Mouse (Mus musculus): ENCODE data around the gene Spdya. TPM values are rescaled to one million over a fixed set of nuclear protein-coding genes. Genes with fewer than 3 reads are reported as not detected.

The Spdya gene
- polyA plus RNA-seq (2014; fragmentation: Illumina TruSeq; extraction: RNeasy Lipid Tissue Mini Kit (QIAGEN cat#74804); ENCODE audit: insufficient read depth, low read depth, low replicate concordance), result 0.29 TPM

GRCm38 (mm10) chr17:71551757-71552451, at the start of gene Spdya:
Gene Spdya, plus strand, starts transcription at chr17:71552061.

DNA sequence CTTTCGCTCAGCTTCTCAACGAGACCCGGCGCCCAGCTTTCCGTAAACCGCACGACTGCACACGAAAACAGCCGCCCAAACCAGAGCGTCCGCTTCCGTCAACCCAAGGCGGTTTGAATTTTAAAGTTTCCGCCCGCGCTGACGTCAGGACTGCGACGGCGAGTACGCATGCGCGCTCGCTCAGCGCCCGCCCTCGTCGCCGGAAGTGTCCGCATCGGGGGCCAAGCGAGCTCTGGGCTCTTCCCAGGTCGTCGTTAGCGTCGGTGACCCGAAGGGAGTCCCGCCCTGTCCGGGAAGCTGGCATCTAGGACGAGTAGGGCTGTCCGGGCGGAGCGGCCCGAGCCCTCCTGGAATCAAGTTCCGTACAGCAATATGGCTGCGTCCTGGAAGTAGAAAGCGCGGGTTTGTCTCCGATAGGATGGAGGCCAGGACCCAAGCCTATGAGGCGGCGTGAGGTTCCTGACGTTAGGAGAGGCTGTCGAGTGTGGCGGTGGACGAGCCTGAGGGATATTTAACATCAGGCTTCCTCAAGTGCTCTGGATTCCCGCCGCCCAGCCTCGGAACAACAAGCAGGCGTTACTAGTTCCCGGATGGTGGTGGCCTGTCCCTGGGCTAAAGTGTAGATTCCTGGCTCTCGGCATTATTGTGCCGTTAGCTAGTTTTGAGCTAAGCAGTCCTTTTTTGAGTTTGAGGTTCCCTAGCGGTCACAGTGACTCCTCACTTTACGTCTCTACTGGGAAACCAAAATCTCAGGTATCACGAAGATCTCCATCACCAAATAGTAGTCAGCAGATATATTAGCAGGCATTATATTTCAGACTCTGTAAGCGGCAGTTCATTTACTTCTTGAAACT, 24.9 kb upstream of the Spdya start, which contains the start of gene Ndc80:
Ndc80 (minus strand) TSS at position 147 of the 854 bp plus-strand sequence.

DNA sequence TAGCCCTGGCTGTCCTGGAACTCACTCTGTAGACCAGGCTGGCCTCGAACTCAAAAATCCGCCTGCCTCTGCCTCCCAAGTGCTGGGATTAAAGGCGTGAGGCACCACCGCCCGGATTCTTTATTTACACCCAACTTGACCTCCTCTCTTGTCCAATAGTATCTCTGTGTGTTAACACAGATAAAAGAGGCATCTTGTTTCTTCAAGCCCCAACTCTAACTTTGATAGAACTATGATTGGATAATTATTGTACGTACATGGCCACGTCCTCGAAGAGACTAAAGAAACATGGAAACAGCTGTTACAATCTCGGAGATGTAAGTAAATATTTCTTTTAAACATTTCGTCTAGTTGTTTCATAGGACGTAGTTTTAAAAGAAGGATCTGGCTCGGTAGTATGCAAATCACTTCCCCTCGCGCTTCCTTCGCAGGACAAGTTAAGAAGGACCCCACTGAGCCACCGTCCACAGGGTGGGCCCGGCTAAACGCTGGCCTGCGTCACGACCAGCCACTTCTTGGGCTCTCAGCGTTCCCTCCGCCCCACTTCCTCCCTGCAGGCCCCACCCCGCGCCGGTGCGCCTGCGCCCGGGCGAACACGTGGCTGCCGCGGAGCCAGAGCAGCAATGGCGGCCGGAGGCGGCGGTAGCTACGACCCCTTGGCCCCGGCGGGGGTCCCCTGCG, 63.9 kb downstream of the Spdya start, which contains the start of gene Wdr43:
Wdr43 (plus strand) TSS at position 258 of the 681 bp plus-strand sequence.

Other genes with a start within 250 kb of the Spdya start
- gene Emilin2, start 240.1 kb upstream of the Spdya start, polyA plus RNA-seq (2014; fragmentation: Illumina TruSeq; extraction: RNeasy Lipid Tissue Mini Kit (QIAGEN cat#74804); ENCODE audit: insufficient read depth, low read depth, low replicate concordance), result 7.4 TPM
- not detected for gene Gm4707, start 92.1 kb upstream of the Spdya start, polyA plus RNA-seq (2014; fragmentation: Illumina TruSeq; extraction: RNeasy Lipid Tissue Mini Kit (QIAGEN cat#74804); ENCODE audit: insufficient read depth, low read depth, low replicate concordance)
- gene Smchd1, start 76.7 kb upstream of the Spdya start, polyA plus RNA-seq (2014; fragmentation: Illumina TruSeq; extraction: RNeasy Lipid Tissue Mini Kit (QIAGEN cat#74804); ENCODE audit: insufficient read depth, low read depth, low replicate concordance), result 16.6 TPM
- gene Ndc80, start 25.2 kb upstream of the Spdya start, polyA plus RNA-seq (2014; fragmentation: Illumina TruSeq; extraction: RNeasy Lipid Tissue Mini Kit (QIAGEN cat#74804); ENCODE audit: insufficient read depth, low read depth, low replicate concordance), result 1.00 TPM
- 15.7 TPM for gene Wdr43, start 63.8 kb downstream of the Spdya start, polyA plus RNA-seq (2014; fragmentation: Illumina TruSeq; extraction: RNeasy Lipid Tissue Mini Kit (QIAGEN cat#74804); ENCODE audit: insufficient read depth, low read depth, low replicate concordance)
- 9.2 TPM for gene Togaram2, start 121.2 kb downstream of the Spdya start, polyA plus RNA-seq (2014; fragmentation: Illumina TruSeq; extraction: RNeasy Lipid Tissue Mini Kit (QIAGEN cat#74804); ENCODE audit: insufficient read depth, low read depth, low replicate concordance)
- gene Pcare, start 200.8 kb downstream of the Spdya start, polyA plus RNA-seq (2014; fragmentation: Illumina TruSeq; extraction: RNeasy Lipid Tissue Mini Kit (QIAGEN cat#74804); ENCODE audit: insufficient read depth, low read depth, low replicate concordance), result not detected
- 16.9 TPM for gene Clip4, start 216.4 kb downstream of the Spdya start, polyA plus RNA-seq (2014; fragmentation: Illumina TruSeq; extraction: RNeasy Lipid Tissue Mini Kit (QIAGEN cat#74804); ENCODE audit: insufficient read depth, low read depth, low replicate concordance)